Mouse (Mus musculus) stomach, embryonic 15.5 days (tissue): ENCODE measurements at regions not wholly inside any gene's neighbourhood (a gene's known extent, or its start where the extent isn't known, plus 50 kb on each side); places are given as distances from the start of the nearest gene placed in this dataset.

Experiments
- ATAC-seq: fragments of 200-750 bp; cut with Nextera tagmentation; 2 replicates; pipeline ENCODE4 v1.8.0; 2017; ENCODE audit warnings: low read depth, moderate number of reproducible peaks, moderate TSS enrichment; ENCODE audit not compliant: insufficient read depth, low FRiP score
- H3K27ac ChIP-seq: fragments of 300-500 bp; sonication (generic); 2 replicates; pipeline ENCODE4 v1.5.1; 2015; ENCODE audit warnings: mild to moderate bottlenecking, inconsistent platforms
- H3K27me3 ChIP-seq: fragments of 300-500 bp; sonication (generic); replicated peaks from 2 replicates; pipeline ENCODE4 v1.6.1; 2015; ENCODE audit warnings: inconsistent platforms
- H3K36me3 ChIP-seq: fragments of 300-500 bp; sonication (generic); 2 replicates; pipeline ENCODE4 v1.6.1; 2015; ENCODE audit warnings: inconsistent platforms
- H3K4me1 ChIP-seq: fragments of 300-500 bp; sonication (generic); 2 replicates; pipeline ENCODE4 v1.6.1; 2015; ENCODE audit warnings: inconsistent platforms
- H3K4me2 ChIP-seq: fragments of 300-500 bp; sonication (generic); 2 replicates; pipeline ENCODE4 v1.6.1; 2015; ENCODE audit warnings: mild to moderate bottlenecking, inconsistent platforms
- H3K4me3 ChIP-seq: fragments of 300-500 bp; sonication (generic); replicated peaks from 2 replicates; pipeline ENCODE4 v1.5.1; 2015; ENCODE audit warnings: inconsistent platforms
- H3K9ac ChIP-seq: fragments of 300-500 bp; sonication (generic); 2 replicates; pipeline ENCODE4 v1.6.1; 2015; ENCODE audit warnings: inconsistent platforms
- H3K9me3 ChIP-seq: fragments of 300-500 bp; sonication (generic); 2 replicates; pipeline ENCODE4 v1.6.1; 2016; ENCODE audit warnings: inconsistent platforms
- WGBS: fragments of 180-500 bp; shearing (Covaris S2); methylation state at CpG from one replicate; pipeline ENCODE4 v1.1.7; 2015; 5-methylcytosine and 5-hydroxymethylcytosine counted together

GRCm38 (mm10) chr10:68378212-68378611 is 99.7 kb upstream of the Arid5b start:
- Histone ChIP-seq H3K4me2 (no peak overlapping the region), H3K9ac (no peak overlapping the region), H3K27me3 (no peaks in the 10 kb centered on the region), H3K4me3 (no peak overlapping the region), H3K27ac (no peak overlapping the region), H3K9me3 (no peaks in the 10 kb centered on the region), H3K36me3 (no peaks in the 10 kb centered on the region), H3K4me1 (no peaks in the 10 kb centered on the region)
- no peak for ATAC-seq
- WGBS, result 85% methylated on average over 5 of the region's 5 CpGs

GRCm38 (mm10) chr10:68377479-68377878 is 98.9 kb upstream of the Arid5b start:
- H3K4me1 ChIP-seq, result no peaks in the 10 kb centered on the region
- ATAC-seq, result no peak
- 94% methylated on average over 4 of the region's 4 CpGs for WGBS
- H3K4me2 ChIP-seq, result no peak overlapping the region
- H3K27ac ChIP-seq, result no peak overlapping the region
- H3K4me3 ChIP-seq, result no peak overlapping the region
- H3K27me3 ChIP-seq, result no peaks in the 10 kb centered on the region
- H3K36me3 ChIP-seq, result no peaks in the 10 kb centered on the region
- no peak overlapping the region for H3K9ac ChIP-seq
- H3K9me3 ChIP-seq, result no peaks in the 10 kb centered on the region

GRCm38 (mm10) chr10:68373875-68374274 is 95.3 kb upstream of the Arid5b start:
- Histone ChIP-seq H3K36me3 (no peaks in the 10 kb centered on the region), H3K4me3 (no peak overlapping the region), H3K4me2 (no peak overlapping the region), H3K27ac (no peak overlapping the region), H3K27me3 (no peaks in the 10 kb centered on the region), H3K9me3 (no peaks in the 10 kb centered on the region), H3K4me1 (no peaks in the 10 kb centered on the region), H3K9ac (no peak overlapping the region)
- no peak for ATAC-seq
- WGBS, result 72% methylated on average over 5 of the region's 5 CpGs

- Histone ChIP-seq H3K9ac (no peak overlapping the region), H3K36me3 (no peaks in the 10 kb centered on the region), H3K4me2 (no peak overlapping the region), H3K9me3 (no peaks in the 10 kb centered on the region), H3K4me3 (no peak overlapping the region), H3K4me1 (no peaks in the 10 kb centered on the region), H3K27ac (no peak overlapping the region), H3K27me3 (no peaks in the 10 kb centered on the region)
- 85% methylated on average over 6 of the region's 6 CpGs for WGBS
- no peak for ATAC-seq
Measured at GRCm38 (mm10) chr10:68371785-68372184, 93.2 kb upstream of the Arid5b start.

GRCm38 (mm10) chr10:68370986-68371385 is 92.4 kb upstream of the Arid5b start:
- no peak overlapping the region for H3K4me2 ChIP-seq
- no peaks in the 10 kb centered on the region for H3K36me3 ChIP-seq
- H3K4me3 ChIP-seq, result no peak overlapping the region
- no peak overlapping the region for H3K27ac ChIP-seq
- H3K4me1 ChIP-seq, result no peaks in the 10 kb centered on the region
- ATAC-seq, result no peak
- no peaks in the 10 kb centered on the region for H3K27me3 ChIP-seq
- no peak overlapping the region for H3K9ac ChIP-seq
- no peaks in the 10 kb centered on the region for H3K9me3 ChIP-seq
- 86% methylated on average over 8 of the region's 8 CpGs for WGBS

- Histone ChIP-seq H3K4me2 (no peak overlapping the region), H3K4me3 (no peak overlapping the region), H3K27ac (no peak overlapping the region), H3K9ac (no peak overlapping the region), H3K36me3 (no peaks in the 10 kb centered on the region), H3K9me3 (no peaks in the 10 kb centered on the region), H3K27me3 (no peaks in the 10 kb centered on the region), H3K4me1 (no peaks in the 10 kb centered on the region)
- no peak for ATAC-seq
- WGBS, result 89% methylated on average over 3 of the region's 3 CpGs
Measured at GRCm38 (mm10) chr10:68366796-68367195, 88.3 kb upstream of the Arid5b start.

- no peak overlapping the region for H3K4me2 ChIP-seq
- no peak overlapping the region for H3K9ac ChIP-seq
- H3K4me3 ChIP-seq, result no peak overlapping the region
- no peaks in the 10 kb centered on the region for H3K9me3 ChIP-seq
- ATAC-seq, result peak; percentile 76
- WGBS, result 61% methylated on average over 6 of the region's 6 CpGs
- peaks cover 2% of the 10 kb centered on the region; the same call in 1 of the 2 replicates for H3K4me1 ChIP-seq
- no peak overlapping the region for H3K27ac ChIP-seq
- no peaks in the 10 kb centered on the region for H3K36me3 ChIP-seq
- no peaks in the 10 kb centered on the region for H3K27me3 ChIP-seq
Measured at GRCm38 (mm10) chr10:68360765-68361483, 82.4 kb upstream of the Arid5b start.

- Histone ChIP-seq H3K4me1 (peaks cover 6% of the 10 kb centered on the region; the same call in 1 of the 2 replicates), H3K9me3 (no peaks in the 10 kb centered on the region), H3K36me3 (no peaks in the 10 kb centered on the region), H3K27me3 (no peaks in the 10 kb centered on the region), H3K9ac (no peak overlapping the region), H3K27ac (no peak overlapping the region), H3K4me2 (no peak overlapping the region), H3K4me3 (no peak overlapping the region)
- WGBS, result 96% methylated on average over 2 of the region's 2 CpGs
- ATAC-seq, result no peak
Measured at GRCm38 (mm10) chr10:68359135-68359534, 80.6 kb upstream of the Arid5b start.

- Histone ChIP-seq H3K4me3 (no peak overlapping the region), H3K27me3 (no peaks in the 10 kb centered on the region), H3K9ac (no peak overlapping the region), H3K9me3 (no peaks in the 10 kb centered on the region), H3K36me3 (no peaks in the 10 kb centered on the region), H3K4me1 (peaks cover 15% of the 10 kb centered on the region; the same call in 1 of the 2 replicates), H3K27ac (peak overlapping the region; percentile 51; the same call in 1 of the 2 replicates), H3K4me2 (no peak overlapping the region)
- ATAC-seq, result no peak
- 50% methylated on average over 6 of the region's 6 CpGs for WGBS
Measured at GRCm38 (mm10) chr10:68356973-68357372, 78.4 kb upstream of the Arid5b start.

- ATAC-seq, result no peak
- no peak overlapping the region for H3K4me3 ChIP-seq
- H3K4me1 ChIP-seq, result peaks cover 15% of the 10 kb centered on the region; the same call in 1 of the 2 replicates
- H3K9ac ChIP-seq, result no peak overlapping the region
- H3K36me3 ChIP-seq, result no peaks in the 10 kb centered on the region
- 0 out of 2 replicates have a peak overlapping the region, but pooled peaks have one; percentile 51 for H3K27ac ChIP-seq
- H3K4me2 ChIP-seq, result no peak overlapping the region
- no peaks in the 10 kb centered on the region for H3K27me3 ChIP-seq
- WGBS, result 78% methylated on average over 5 of the region's 5 CpGs
- no peaks in the 10 kb centered on the region for H3K9me3 ChIP-seq
Measured at GRCm38 (mm10) chr10:68356521-68356920, 78.0 kb upstream of the Arid5b start.

GRCm38 (mm10) chr10:68356093-68356485 is 77.5 kb upstream of the Arid5b start:
- H3K27me3 ChIP-seq, result no peaks in the 10 kb centered on the region
- H3K9me3 ChIP-seq, result no peaks in the 10 kb centered on the region
- peak overlapping the region; percentile 21; the same call in 1 of the 2 replicates for H3K4me2 ChIP-seq
- H3K36me3 ChIP-seq, result no peaks in the 10 kb centered on the region
- ATAC-seq, result no peak
- H3K9ac ChIP-seq, result no peak overlapping the region
- H3K4me1 ChIP-seq, result peaks cover 15% of the 10 kb centered on the region; the same call in 1 of the 2 replicates
- WGBS, result 21% methylated on average over 6 of the region's 6 CpGs
- no peak overlapping the region for H3K4me3 ChIP-seq
- peak overlapping the region; percentile 81 for H3K27ac ChIP-seq

- 22% methylated on average over 6 of the region's 6 CpGs for WGBS
Measured at GRCm38 (mm10) chr10:68355471-68356092, 77.0 kb upstream of the Arid5b start.

More at GRCm38 (mm10) chr10:68355471-68356092, 77.0 kb upstream of the Arid5b start:
- Histone ChIP-seq H3K4me3 (no peak overlapping the region), H3K9ac (no peak overlapping the region), H3K4me1 (peaks cover 15% of the 10 kb centered on the region; the same call in 1 of the 2 replicates), H3K27me3 (no peaks in the 10 kb centered on the region), H3K36me3 (no peaks in the 10 kb centered on the region), H3K4me2 (peak overlapping the region; percentile 21; the same call in 1 of the 2 replicates), H3K9me3 (no peaks in the 10 kb centered on the region), H3K27ac (peak overlapping the region; percentile 81)
- ATAC-seq, result no peak
